11 mouse cellular contexts compared by ENCODE assay signal in the genomic region with DNA sequence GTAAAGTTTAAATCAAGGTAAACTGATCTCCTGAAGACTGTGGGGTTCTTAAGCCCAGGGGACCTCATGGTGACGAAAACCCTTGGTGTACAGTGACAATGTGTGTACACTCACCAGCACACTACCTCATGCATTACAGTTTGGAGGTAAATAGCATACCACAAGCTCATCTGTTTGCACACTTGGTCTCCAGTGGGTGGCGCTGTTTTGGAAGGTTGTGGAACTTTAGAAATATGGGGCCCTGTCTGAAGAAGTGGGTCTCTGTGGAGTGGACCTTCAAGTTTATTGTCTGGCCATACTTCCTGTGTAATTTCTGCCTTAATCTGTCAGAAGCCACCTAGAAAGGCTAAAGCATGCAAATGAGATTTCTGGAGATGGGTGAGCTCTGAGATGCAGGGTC. TPM values are rescaled to one million over a fixed set of nuclear protein-coding genes. Genes with fewer than 3 reads are reported as not detected.
DNase-seq lines count a peak whose midpoint lies in the region; ATAC-seq and TF ChIP-seq lines count a peak whose summit lies in the region.
"Had no signal": no experiment of that assay in that cellular context is flagged by ENCODE, and none has a peak within 500 bp of the region (broad histone marks: within the 10 kb centered on the region; RNA-seq: fewer than 3 reads in every experiment).

No protein-coding gene starts in this region.

- TF ChIP-seq CTCF in left cerebral cortex, adult 2 months (IDR thresholded peaks at IDR 0.05) = peak; percentile 31
- TF ChIP-seq CTCF in G1E (IDR thresholded peaks at IDR 0.05; ENCODE audit: low read depth, low read length) = 0 out of 2 replicates have a peak, but pooled peaks have one; percentile 21

- H3K27me3 ChIP-seq in G1E (ENCODE audit: insufficient read depth, low read length) = no peaks in the 10 kb centered on the region
- H3K27me3 ChIP-seq in limb, embryonic 10.5 days (ENCODE audit: low read depth, poor library complexity, severe bottlenecking) = no peaks in the 10 kb centered on the region
- H3K27me3 ChIP-seq: heart, embryonic 12.5 days; liver, embryonic 13.5 days had no signal

- H3K4me1 ChIP-seq in G1E (ENCODE audit: insufficient read depth, low read depth, low read length) = peaks cover 15% of the 10 kb centered on the region
- peaks cover 12% of the 10 kb centered on the region for H3K4me1 ChIP-seq in limb, embryonic 10.5 days
- H3K4me1 ChIP-seq: heart, embryonic 12.5 days had no signal

- no peak for ATAC-seq in G1E (ENCODE audit: extremely low read depth, insufficient number of reproducible peaks, low FRiP score, poor library complexity, severe bottlenecking)

- H3K36me3 ChIP-seq in G1E (replicated peaks) = peaks cover 33% of the 10 kb centered on the region
- peaks cover 4% of the 10 kb centered on the region; the same call in 1 of the 2 replicates for H3K36me3 ChIP-seq in limb, embryonic 10.5 days
- H3K36me3 ChIP-seq: liver, embryonic 13.5 days had no signal

- no peak overlapping the region for H3K4me3 ChIP-seq in left cerebral cortex, adult 2 months
- no peak overlapping the region for H3K4me3 ChIP-seq in G1E (ENCODE audit: low read depth, low read length)
- H3K4me3 ChIP-seq in limb, embryonic 10.5 days = no peak overlapping the region
- H3K4me3 ChIP-seq: heart, embryonic 12.5 days; liver, embryonic 13.5 days had no signal

- WGBS in limb, embryonic 10.5 days = 49% methylated on average over 2 of the region's 2 CpGs

- intact Hi-C loops in left cerebral cortex, adult 2 months (cut with DNase I) = no loop called here
- intact Hi-C loops in left cerebral cortex, postnatal 14 days (cut with DNase I) = loop anchor here (10.0 kb wide), 1 partner anchor 343 kb away; no protein-coding TSS in a partner anchor

- H3K9me3 ChIP-seq in G1E (replicated peaks) = peaks cover 2% of the 10 kb centered on the region; the same call in 1 of the 2 replicates
- no peaks in the 10 kb centered on the region for H3K9me3 ChIP-seq in limb, embryonic 10.5 days (replicated peaks)
- H3K9me3 ChIP-seq: liver, embryonic 13.5 days had no signal

- DNase-seq in adrenal gland, postnatal 10 days = peak; percentile 14
- DNase-seq in adrenal gland, adult (ENCODE audit: inconsistent age in 2 of 2, low spot score in 1 of 2) = no peak
- no peak for DNase-seq in left cerebral cortex, adult 2 months (ENCODE audit: extremely low spot score in 1 of 2, low spot score in 2 of 2)
- DNase-seq in left cerebral cortex, postnatal 14 days (ENCODE audit: low spot score in 2 of 2) = no peak
- DNase-seq in G1E (ENCODE audit: low spot score) = no peak
- peak; percentile 44 for DNase-seq in limb, embryonic 10.5 days (ENCODE audit: low spot score)
- no peak for DNase-seq in frontal cortex, postnatal 25 days (ENCODE audit: low spot score in 2 of 2)
- no peak for DNase-seq in urinary bladder, postnatal 25 days (ENCODE audit: low spot score)
- DNase-seq: kidney, adult 8-10 months; liver, embryonic 13.5 days had no signal

- H3K27ac ChIP-seq in left cerebral cortex, adult 2 months = no peak overlapping the region
- no peak overlapping the region for H3K27ac ChIP-seq in limb, embryonic 10.5 days
- H3K27ac ChIP-seq: liver, embryonic 13.5 days had no signal

RNA-seq across cellular contexts. Expression of a gene that starts 9.8 kb away (rescaled TPM):
- 10 to 100 TPM; 12.4 to 16.8 TPM for total RNA-seq in adrenal gland, postnatal 10 days (2021)
- 10 to 100 TPM; 12.8 to 13.5 TPM for total RNA-seq in left cerebral cortex, adult 2 months (2021)
- 10 to 100 TPM in 1 of 2 experiments, 1 to 10 TPM in 1; 9.0 to 11.8 TPM for total RNA-seq in left cerebral cortex, postnatal 14 days (2021)
- total RNA-seq in G1E (2014; fragmentation: Nextera tagmentation) = 8.9 and 14.4 TPM in 2 replicates
- total RNA-seq in G1E (2017) = 11.2 and 12.6 TPM in 2 replicates
- polyA plus RNA-seq in G1E (2012) = 0.99 and 1.1 TPM in 2 replicates
- 4.6 and 5.9 TPM in 2 replicates for polyA plus RNA-seq in limb, embryonic 10.5 days (2016; fragmentation: Nextera tagmentation; extraction: Ambion mirVana)

Comparison
In these comparisons a context has a peak if more than half of its experiments do, and no peak if none do; other contexts are left out.
1. DNase-seq: peak in adrenal gland, postnatal 10 days (single experiment) and limb, embryonic 10.5 days (single experiment); none in adrenal gland, adult (0 of 2), left cerebral cortex, adult 2 months (0 of 2), left cerebral cortex, postnatal 14 days (0 of 2), G1E (single experiment), frontal cortex, postnatal 25 days (0 of 2) and urinary bladder, postnatal 25 days (single experiment).